Mouse (Mus musculus): ENCODE data around the gene Cx3cr1. TPM values are rescaled to one million over a fixed set of nuclear protein-coding genes. Genes with fewer than 3 reads are reported as not detected.

Gene Cx3cr1
- polyA plus RNA-seq, 1 experiment, result 14.4 TPM

DNA sequence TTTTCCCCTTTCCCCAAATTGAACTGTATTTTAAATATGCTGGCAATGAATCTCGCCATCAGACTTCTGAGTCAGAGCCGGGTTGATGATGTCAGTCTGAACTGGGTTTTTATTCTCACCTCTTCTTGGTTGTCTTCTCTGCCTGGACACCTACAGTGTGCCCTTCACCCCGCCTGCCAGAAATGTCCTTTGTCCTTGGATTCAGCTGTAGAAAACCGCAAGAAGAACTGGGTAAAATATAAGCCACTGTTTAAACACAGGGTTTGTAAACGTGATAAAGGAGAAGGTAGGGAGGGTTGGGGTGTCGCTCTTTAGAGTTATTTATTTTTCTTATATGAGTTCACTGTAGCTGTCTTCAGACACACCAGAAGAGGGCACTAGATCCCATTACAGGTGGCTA lies 37.0 kb downstream of the Cx3cr1 start:
- WGBS, result 88% methylated on average over 6 of the region's 6 CpGs
- Histone ChIP-seq H3K4me1 (ENCODE audit: control insufficient read depth, insufficient read depth, insufficient read length) (peaks cover 7% of the 10 kb centered on the region; the same call in 1 of the 2 replicates), H3K36me3 (ENCODE audit: control insufficient read depth, insufficient read depth, low read length) (no peaks in the 10 kb centered on the region), H3K4me3 (ENCODE audit: extremely low read depth, insufficient read depth, insufficient read length) (no peak overlapping the region), H3K27me3 (ENCODE audit: control insufficient read depth, insufficient read depth, low read length) (no peaks in the 10 kb centered on the region), H3K27ac (ENCODE audit: insufficient read depth, low read length) (no peak overlapping the region)
- no peak for DNase-seq (ENCODE audit: low read depth in 1 of 2, low spot score in 2 of 2)
- TF ChIP-seq CTCF (IDR thresholded peaks at IDR 0.05; ENCODE audit: extremely low read depth, insufficient read depth, insufficient read length, insufficient replicate concordance) (no peak), POLR2A (IDR thresholded peaks at IDR 0.05; ENCODE audit: low read depth, low read length) (no peak)

DNA sequence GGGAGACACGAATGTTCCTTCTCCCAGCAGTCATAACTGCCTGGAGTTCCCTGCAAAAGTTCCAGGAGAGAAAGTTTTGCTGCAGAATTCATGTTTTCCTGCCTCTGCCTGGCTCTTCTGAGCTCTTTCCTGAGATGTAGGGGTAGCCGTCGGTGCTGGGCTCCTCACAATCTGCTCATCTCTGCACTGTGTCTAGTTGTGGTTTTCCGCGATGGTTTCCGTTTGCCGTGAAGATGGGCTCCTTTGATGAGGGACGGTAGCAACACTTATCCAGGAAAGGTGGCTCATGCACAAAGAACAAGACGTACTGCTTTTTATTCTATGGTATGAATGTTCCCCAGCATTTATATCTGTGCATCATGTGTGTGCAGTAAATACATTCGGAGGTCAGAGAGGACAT lies 39.3 kb downstream of the Cx3cr1 start:
- H3K4me1 ChIP-seq (ENCODE audit: control insufficient read depth, insufficient read depth, insufficient read length), result peaks cover 7% of the 10 kb centered on the region; the same call in 1 of the 2 replicates
- DNase-seq (ENCODE audit: low read depth in 1 of 2, low spot score in 2 of 2), result peak; percentile 29 to 36
- no peak overlapping the region for H3K4me3 ChIP-seq (ENCODE audit: extremely low read depth, insufficient read depth, insufficient read length)
- TF ChIP-seq POLR2A (IDR thresholded peaks at IDR 0.05; ENCODE audit: low read depth, low read length), result no peak
- TF ChIP-seq CTCF (IDR thresholded peaks at IDR 0.05; ENCODE audit: extremely low read depth, insufficient read depth, insufficient read length, insufficient replicate concordance), result no peak
- no peaks in the 10 kb centered on the region for H3K27me3 ChIP-seq (ENCODE audit: control insufficient read depth, insufficient read depth, low read length)
- 61% methylated on average over 10 of the region's 10 CpGs for WGBS
- no peak overlapping the region for H3K27ac ChIP-seq (ENCODE audit: insufficient read depth, low read length)
- no peaks in the 10 kb centered on the region for H3K36me3 ChIP-seq (ENCODE audit: control insufficient read depth, insufficient read depth, low read length)

DNA sequence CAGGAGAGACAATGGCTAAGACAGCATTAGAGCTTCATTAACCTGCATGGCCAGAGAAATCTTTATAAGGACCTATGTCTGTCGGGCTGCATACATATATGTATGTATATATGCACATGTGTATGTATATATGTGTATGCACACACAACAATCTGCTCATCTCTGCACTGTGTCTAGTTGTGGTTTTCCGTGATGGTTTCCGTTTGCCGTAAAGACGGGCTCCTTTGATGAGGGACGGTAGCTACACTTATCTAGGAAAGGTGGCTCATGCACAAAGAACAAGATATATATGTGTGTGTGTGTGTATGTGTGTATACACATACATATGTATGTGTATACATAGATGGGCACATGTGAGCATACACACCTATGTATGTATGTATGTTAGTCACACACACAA lies 39.8 kb downstream of the Cx3cr1 start:
- H3K4me1 ChIP-seq (ENCODE audit: control insufficient read depth, insufficient read depth, insufficient read length), result peaks cover 7% of the 10 kb centered on the region; the same call in 1 of the 2 replicates
- H3K4me3 ChIP-seq (ENCODE audit: extremely low read depth, insufficient read depth, insufficient read length), result no peak overlapping the region
- no peak for DNase-seq (ENCODE audit: low read depth in 1 of 2, low spot score in 2 of 2)
- H3K27me3 ChIP-seq (ENCODE audit: control insufficient read depth, insufficient read depth, low read length), result no peaks in the 10 kb centered on the region
- TF ChIP-seq POLR2A (IDR thresholded peaks at IDR 0.05; ENCODE audit: low read depth, low read length), result no peak
- TF ChIP-seq CTCF (IDR thresholded peaks at IDR 0.05; ENCODE audit: extremely low read depth, insufficient read depth, insufficient read length, insufficient replicate concordance), result no peak
- no peak overlapping the region for H3K27ac ChIP-seq (ENCODE audit: insufficient read depth, low read length)
- no peaks in the 10 kb centered on the region for H3K36me3 ChIP-seq (ENCODE audit: control insufficient read depth, insufficient read depth, low read length)
- WGBS, result 83% methylated on average over 6 of the region's 6 CpGs

DNA sequence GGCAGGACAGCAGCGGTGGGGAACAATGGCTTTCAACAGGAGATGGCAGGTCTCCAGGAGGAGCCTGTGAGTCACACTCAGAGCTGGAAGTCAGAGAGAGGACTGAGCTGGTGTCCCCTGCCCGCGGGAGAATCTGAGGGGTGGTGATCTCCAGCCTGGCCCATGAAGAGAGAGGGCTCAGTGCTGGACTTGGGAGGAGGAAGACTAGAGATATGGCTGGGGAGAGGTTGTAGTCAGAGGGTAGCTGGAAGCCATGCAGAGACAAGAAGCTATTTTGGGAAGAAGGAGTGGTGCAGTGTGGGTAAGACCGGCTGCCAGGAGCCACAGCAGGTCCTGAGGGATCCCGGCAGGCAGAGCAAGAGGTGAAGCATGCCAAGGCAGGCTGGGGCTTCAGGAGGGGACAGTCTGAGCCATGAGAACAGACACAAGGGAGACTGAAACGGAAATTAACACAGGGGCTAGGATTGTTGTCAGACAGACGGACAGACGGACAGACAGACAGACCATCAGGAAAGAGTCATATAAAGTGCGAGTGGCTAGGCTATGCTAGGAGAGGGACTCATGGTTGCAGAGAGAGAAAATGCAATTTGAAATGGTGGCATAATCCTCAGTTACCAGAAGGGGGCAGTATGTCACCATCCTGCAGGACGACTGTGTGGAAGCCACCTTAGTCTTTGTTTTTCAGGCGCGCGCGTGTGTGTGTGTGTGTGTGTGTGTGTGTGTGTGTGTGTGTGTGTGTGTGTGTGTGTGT lies 42.1 kb downstream of the Cx3cr1 start:
- WGBS, result 12% methylated on average over 14 of the region's 14 CpGs
- H3K27ac ChIP-seq (ENCODE audit: insufficient read depth, low read length), result no peak overlapping the region
- H3K4me1 ChIP-seq (ENCODE audit: control insufficient read depth, insufficient read depth, insufficient read length), result peaks cover 14% of the 10 kb centered on the region; the same call in 1 of the 2 replicates
- no peaks in the 10 kb centered on the region for H3K27me3 ChIP-seq (ENCODE audit: control insufficient read depth, insufficient read depth, low read length)
- H3K36me3 ChIP-seq (ENCODE audit: control insufficient read depth, insufficient read depth, low read length), result no peaks in the 10 kb centered on the region
- no peak overlapping the region for H3K4me3 ChIP-seq (ENCODE audit: extremely low read depth, insufficient read depth, insufficient read length)
- peak in 1 of 2 experiments; percentile 59 for DNase-seq (ENCODE audit: low read depth in 1 of 2, low spot score in 2 of 2)
- TF ChIP-seq CTCF (IDR thresholded peaks at IDR 0.05; ENCODE audit: extremely low read depth, insufficient read depth, insufficient read length, insufficient replicate concordance) (peak; percentile 55; the same call in 1 of the 2 replicates), POLR2A (IDR thresholded peaks at IDR 0.05; ENCODE audit: low read depth, low read length) (no peak)

DNA sequence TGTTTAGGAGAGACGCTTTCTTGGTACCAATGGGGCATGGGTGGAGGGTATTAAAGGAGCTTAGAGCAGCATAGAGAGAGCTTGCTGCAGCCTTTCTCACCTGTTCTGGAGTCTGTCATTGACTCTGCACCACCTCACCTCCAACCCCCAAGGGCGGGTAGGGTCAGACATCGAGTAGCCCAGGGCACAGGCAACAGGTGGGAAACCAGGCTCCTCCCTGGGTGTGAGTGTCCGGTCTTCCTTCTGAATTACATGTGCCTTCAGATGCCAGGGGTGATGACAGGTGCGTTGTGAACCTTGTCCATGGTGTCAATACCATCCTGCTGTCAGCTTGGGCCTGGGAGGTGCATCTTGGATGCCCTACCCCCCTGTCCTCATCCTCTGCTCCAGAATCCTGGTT lies 45.1 kb downstream of the Cx3cr1 start:
- TF ChIP-seq POLR2A (IDR thresholded peaks at IDR 0.05; ENCODE audit: low read depth, low read length) (no peak), CTCF (IDR thresholded peaks at IDR 0.05; ENCODE audit: extremely low read depth, insufficient read depth, insufficient read length, insufficient replicate concordance) (no peak)
- no peaks in the 10 kb centered on the region for H3K36me3 ChIP-seq (ENCODE audit: control insufficient read depth, insufficient read depth, low read length)
- peaks cover 11% of the 10 kb centered on the region; the same call in 1 of the 2 replicates for H3K4me1 ChIP-seq (ENCODE audit: control insufficient read depth, insufficient read depth, insufficient read length)
- WGBS, result 80% methylated on average over 5 of the region's 5 CpGs
- no peak for DNase-seq (ENCODE audit: low read depth in 1 of 2, low spot score in 2 of 2)
- no peaks in the 10 kb centered on the region for H3K27me3 ChIP-seq (ENCODE audit: control insufficient read depth, insufficient read depth, low read length)
- H3K27ac ChIP-seq (ENCODE audit: insufficient read depth, low read length), result no peak overlapping the region
- H3K4me3 ChIP-seq (ENCODE audit: extremely low read depth, insufficient read depth, insufficient read length), result no peak overlapping the region

DNA sequence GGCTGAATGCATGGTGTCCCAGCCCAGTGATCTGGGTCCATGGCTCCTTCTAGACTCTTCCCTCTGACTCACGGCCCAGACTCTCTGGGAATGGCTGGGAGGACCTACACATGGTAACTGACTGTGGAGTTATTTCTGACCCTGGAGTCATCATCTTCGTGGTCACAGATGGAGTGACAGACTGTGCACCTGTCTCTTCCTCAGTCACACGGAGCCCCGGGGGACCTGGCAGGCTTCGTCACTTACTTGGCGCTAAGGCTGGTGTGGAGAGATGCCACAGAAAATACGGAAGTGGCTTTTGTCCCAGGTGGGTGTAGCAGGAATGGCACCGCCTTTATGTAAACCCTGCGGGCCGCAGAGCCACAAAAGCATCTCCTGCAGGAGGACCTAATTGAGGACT lies 45.5 kb downstream of the Cx3cr1 start:
- Histone ChIP-seq H3K27me3 (ENCODE audit: control insufficient read depth, insufficient read depth, low read length) (no peaks in the 10 kb centered on the region), H3K4me3 (ENCODE audit: extremely low read depth, insufficient read depth, insufficient read length) (no peak overlapping the region), H3K36me3 (ENCODE audit: control insufficient read depth, insufficient read depth, low read length) (no peaks in the 10 kb centered on the region), H3K27ac (ENCODE audit: insufficient read depth, low read length) (no peak overlapping the region), H3K4me1 (ENCODE audit: control insufficient read depth, insufficient read depth, insufficient read length) (peaks cover 11% of the 10 kb centered on the region; the same call in 1 of the 2 replicates)
- WGBS, result 27% methylated on average over 10 of the region's 10 CpGs
- TF ChIP-seq CTCF (IDR thresholded peaks at IDR 0.05; ENCODE audit: extremely low read depth, insufficient read depth, insufficient read length, insufficient replicate concordance), result no peak
- no peak for TF ChIP-seq POLR2A (IDR thresholded peaks at IDR 0.05; ENCODE audit: low read depth, low read length)
- peak in 1 of 2 experiments; percentile 34 for DNase-seq (ENCODE audit: low read depth in 1 of 2, low spot score in 2 of 2)

Measured in spleen, adult 2 months (tissue).